Mouse (Mus musculus): ENCODE measurements around the gene a.
"Not testable (repeated sequence)": the region's sequence is repeated elsewhere in the genome, so short reads cannot be mapped to it uniquely, and the experiment has no call there.

a gene

DNA sequence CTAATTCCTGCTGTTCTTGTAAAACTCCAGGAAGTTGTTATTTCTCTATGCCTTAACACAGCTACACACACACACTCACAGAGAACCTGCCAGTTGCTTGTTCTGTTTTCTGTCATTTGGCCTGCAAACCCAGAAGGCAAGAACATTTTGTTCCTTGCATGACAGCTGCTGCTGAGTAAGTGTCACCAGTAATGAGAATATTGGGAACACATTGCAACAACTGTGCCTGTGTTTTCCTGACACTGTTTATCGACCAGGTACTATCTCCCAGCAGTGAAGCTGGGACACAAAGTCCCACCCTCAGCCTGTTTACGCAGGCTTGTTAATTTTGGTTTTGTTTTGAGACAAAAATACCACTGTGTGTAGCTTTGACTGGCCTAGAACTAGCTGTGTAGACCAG, 261.5 kb downstream of the a start:
- DNase-seq (ENCODE audit: low spot score in 2 of 2) = no peak

DNA sequence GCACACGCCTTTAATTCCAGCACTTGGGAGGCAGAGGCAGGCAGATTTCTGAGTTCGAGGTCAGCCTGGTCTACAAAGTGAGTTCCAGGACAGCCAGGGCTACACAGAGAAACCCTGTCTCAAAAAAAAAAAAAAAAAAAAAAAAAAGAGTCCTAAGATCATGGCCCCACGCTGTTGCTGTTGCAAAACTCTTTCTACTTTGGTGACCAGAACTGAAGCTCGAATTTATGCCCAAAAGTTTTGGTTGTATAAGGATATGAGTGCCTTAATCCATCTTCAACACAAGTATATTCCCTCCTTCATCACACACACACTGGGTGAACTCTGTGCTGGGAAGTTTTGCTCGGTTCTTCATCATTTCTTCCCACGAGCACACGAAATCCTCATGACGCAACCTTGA, 262.3 kb downstream of the a start:
- not testable (repeated sequence) for DNase-seq (ENCODE audit: low spot score in 2 of 2)

GRCm38 (mm10) chr2:155054672-155055071, 263.5 kb downstream of the a start:
- DNase-seq (ENCODE audit: low spot score in 2 of 2) = no peak

DNA sequence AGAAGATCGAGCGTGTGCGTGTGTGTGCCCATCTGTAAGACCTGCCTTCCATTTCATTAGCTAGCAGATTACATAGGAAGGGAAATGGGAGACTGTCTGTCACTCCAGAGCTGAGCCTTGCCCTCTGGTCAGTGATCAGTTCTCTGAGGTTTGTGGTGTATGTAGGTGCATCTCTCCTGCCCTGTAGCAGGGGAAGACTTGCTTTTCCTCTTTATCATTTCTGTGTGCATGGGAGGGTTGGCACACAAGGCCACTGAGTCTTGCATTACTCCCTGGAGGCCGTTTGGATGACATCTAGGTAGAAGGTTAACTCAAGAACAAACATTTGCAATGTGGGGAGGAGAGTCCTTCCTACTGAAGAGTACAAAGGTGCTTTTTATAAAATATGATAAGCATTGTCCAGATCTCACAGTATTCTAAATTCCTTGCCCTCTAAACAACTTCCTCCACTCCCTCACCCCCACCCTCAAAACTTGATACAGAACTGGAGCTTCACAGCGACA, 264.9 kb downstream of the a start:
- no peak for DNase-seq (ENCODE audit: low spot score in 2 of 2)

DNA sequence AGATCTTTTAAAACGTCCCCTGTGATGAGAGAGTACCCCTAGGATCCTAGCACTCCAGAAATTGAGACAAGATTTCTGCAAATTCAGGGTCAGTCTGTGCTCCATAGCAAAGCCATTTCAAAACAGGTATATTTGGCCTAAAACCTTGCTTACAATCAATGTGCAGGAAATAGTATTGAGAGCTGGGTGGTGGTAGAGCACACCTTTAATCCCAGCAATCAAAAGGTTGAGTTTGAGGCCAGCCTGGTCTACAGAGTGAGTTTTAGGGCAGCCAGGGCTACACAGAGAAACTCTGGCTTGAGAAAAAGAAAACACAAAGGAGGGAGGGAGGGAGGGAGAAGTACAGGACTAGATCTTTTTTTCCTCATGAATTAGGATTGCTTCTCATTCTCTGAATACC, 266.2 kb downstream of the a start:
- DNase-seq (ENCODE audit: low spot score in 2 of 2) = no peak

- no peak for DNase-seq (ENCODE audit: low spot score in 2 of 2)
Observed at GRCm38 (mm10) chr2:155071027-155071426, 279.8 kb downstream of the a start.

DNA sequence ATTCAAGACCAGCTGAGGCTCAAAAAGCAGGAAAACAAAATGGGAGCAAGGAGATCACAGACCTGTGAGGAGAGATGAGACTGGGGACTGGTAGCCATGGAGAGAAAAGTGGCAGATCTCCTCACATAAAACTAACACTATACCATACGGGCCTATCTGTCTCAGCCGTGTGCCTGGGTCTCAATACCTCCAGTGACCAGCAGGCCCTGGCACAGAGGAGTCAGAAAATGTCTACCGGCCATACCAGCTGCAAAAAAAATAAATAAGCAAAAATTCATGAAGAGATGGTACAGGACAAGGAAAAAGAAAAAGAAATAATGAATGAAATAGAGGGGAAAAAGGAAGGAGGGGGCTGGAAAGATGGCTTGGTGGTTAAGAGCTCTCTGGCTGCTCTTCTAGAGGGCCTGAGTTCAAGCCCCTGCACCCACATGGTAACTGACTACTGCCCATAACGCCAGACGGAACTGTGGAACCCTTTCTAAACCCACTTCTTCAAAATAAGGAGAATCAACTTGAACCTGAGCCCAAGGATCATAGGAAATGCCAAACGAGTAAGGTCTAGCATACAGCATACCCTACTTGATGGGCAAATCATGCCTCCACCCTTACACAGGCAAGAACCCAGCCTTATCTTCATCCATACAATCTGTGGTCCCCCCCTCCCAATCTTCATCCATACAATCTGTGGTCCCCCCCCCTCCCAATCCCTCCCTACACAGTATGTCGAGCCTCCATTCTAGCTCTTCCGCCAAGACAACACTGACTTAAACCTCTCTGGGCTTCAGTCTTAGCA, 281.3 kb downstream of the a start:
- no peak for DNase-seq (ENCODE audit: low spot score in 2 of 2)

DNA sequence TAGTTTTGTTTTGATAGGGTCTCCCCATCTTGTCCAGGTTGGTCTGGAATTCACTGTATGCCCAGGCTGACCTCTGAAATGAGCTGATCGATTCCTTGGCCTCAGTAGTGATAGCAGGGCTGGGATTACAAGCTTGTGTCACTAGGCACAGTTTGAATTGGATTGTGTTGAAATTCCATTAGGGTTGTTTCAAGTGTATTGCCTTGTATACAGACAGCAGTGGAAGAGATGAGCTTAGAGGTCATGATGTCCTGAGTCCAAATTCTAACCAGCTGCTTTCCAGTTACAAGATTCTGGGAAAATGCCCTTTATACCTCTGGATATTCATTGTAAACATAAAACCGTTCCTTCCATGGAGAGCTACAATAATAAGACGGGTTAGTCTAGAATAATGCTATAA, 282.1 kb downstream of the a start:
- DNase-seq (ENCODE audit: low spot score in 2 of 2) = no peak

DNA sequence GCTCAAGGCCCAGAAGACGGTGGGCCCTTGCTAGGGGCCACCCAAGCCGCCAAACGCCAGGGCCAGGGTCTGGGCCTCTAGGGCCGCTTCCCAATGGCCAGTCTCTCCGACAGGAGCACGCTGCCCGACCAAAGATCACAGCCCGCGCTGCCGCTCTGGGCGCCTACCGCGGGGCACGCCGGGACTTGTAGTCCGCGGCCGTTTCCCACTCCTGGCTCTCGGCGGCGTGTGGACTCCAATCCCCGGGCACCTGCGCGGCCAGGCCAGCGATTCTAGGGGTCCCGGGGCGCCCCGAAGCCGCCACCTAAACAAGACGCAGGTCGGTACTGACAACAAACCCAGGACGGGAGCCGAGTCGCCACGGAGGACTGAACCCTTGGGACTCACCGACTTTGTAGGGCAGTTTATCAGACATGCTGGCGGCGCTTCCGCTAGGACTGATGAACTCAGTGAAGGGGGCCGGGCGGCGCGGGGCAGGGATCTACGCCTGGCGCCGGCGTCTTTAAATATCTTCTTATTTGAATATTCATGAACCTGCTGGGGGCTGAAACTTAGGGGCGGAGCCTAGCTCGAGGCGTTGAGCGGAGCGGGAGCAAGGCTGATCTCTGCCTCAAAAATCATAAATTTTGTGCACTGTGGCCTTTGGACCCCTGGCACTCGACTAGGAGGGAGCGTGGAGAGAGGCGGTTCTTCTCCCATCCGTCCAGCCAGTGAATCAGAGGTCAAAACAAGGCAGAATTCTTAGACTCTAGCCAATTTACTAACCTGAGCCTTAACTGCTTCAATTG, 283.0 kb downstream of the a start, which contains the start of gene Ahcy:
Gene Ahcy, minus strand, starts transcription at position 520 of the 788 bp plus-strand sequence.
- peak; percentile 73 to 82 for DNase-seq (ENCODE audit: low spot score in 2 of 2)

DNA sequence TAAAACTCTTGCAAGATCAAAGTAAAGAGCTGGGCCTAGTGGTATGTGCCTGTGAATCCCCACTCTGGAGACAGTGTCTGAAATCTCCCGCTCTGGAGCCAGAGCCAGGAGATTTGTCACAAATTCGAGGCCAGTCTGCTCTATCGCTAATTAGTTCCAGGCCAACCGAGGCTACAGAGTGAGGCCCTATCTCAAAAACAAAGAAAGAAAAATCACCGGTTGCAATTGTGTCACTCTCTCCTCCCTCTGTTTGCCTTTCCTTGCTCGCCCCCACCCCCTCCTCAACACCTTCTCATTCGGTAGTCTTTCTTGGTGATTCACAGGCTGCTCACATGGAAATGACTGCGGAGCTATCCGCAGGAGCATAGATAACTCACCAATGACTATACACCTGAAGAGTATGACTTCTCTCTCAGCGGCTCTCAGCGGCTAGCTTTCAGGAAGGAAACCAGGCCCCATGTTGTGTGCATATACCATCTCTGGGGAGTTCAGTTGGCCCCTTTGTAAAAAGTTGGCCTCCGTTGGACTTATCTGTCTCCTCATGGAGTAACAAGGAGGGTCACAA, 283.6 kb downstream of the a start:
- no peak for DNase-seq (ENCODE audit: low spot score in 2 of 2)

GRCm38 (mm10) chr2:155075649-155076048, 284.4 kb downstream of the a start:
- no peak for DNase-seq (ENCODE audit: low spot score in 2 of 2)

- DNase-seq (ENCODE audit: low spot score in 2 of 2) = no peak
Observed at GRCm38 (mm10) chr2:155079500-155080178, 288.4 kb downstream of the a start.

DNA sequence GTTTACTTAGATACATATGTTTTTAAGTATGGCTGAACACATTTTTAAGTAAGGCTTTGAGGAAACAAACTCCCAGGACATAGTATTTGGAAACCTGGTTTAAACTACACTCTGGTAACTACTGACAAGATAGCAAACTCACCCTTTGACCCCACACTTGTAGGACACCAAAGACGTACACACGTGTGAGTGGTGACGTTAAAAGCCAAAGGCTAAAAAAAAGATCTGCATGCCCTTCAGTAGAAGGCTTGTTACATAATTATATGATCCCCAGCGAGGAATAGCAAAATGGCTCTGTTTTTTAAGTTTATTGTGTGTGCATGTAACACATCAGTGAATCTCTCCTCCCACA, 289.0 kb downstream of the a start:
- DNase-seq (ENCODE audit: low spot score in 2 of 2) = no peak

GRCm38 (mm10) chr2:155081056-155081455, 289.9 kb downstream of the a start:
- no peak for DNase-seq (ENCODE audit: low spot score in 2 of 2)

DNA sequence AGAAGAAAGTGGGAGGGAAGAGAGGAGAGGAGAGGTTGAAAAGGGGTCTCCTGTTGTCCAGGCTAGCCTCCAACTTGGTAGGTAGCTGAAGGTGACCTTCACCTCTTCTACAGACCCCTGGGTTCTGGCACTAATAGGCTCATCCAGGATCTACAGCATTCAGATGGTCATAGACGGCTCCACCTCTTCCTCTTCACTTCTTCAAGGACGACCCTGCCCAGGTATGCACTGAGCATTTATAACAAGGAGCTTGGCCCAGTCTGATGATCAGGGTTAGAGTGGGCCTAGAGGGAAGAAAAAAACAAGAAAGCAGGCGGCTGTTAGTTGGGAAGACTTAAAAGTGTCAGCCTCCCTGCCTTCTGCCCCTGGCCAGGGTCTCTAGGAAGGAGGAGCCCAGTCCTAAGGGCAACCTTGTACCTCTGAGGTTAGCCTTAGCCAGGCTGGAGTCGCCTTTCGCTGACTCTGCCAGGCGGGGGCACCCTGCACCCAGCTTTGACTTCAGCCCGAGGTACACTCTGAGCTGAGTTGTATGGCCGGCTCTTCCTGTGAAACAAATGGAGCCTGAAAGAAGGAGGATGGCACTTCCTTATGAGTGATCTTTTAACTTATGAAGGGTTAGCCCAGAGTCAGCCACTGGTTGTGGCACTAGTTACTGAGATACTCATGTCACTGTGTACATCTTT, 291.1 kb downstream of the a start:
- peak; percentile 51 to 66 for DNase-seq (ENCODE audit: low spot score in 2 of 2)

DNA sequence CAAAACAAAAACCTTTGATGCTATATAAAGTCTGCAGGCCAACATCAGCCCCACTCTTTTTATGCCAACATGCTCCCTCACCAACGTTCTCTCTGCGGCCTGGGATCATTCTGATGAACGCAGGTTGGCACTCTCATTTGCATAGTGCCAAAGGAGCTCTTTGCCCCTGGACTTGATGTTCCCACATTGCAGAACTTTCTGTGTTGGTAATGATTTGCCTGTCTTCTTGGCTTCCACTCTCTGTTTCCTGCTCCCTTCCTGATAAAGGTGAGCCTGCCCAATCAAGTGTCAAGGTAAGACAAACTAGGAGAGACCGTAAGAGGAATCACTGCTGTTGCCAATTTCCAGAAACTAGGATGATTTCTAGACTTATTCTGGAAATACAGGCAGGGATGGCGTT, 293.3 kb downstream of the a start:
- DNase-seq (ENCODE audit: low spot score in 2 of 2) = no peak

- DNase-seq (ENCODE audit: low spot score in 2 of 2) = no peak
Observed at GRCm38 (mm10) chr2:155086328-155086727, 295.1 kb downstream of the a start.

DNA sequence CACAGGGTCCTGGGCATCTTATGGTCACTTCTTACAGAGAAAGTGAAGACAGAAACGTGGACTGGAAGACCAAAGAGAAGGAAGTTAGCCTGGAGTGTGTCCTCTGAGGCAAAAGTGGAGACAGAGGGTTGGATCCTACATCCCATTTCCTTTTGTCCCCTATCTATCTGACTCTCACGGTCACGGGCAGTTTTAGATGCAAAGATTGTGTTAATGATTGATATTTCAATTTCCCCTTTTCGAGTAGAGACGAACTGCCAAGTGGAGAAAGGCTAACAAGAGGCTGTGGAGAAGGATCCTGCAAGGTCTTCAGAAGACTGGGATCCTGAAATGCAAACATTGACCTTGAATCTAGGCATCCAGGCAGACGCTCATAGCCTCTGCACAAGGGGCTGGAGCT, 297.1 kb downstream of the a start:
- DNase-seq (ENCODE audit: low spot score in 2 of 2) = no peak

GRCm38 (mm10) chr2:155090909-155091742, 299.9 kb downstream of the a start:
- DNase-seq (ENCODE audit: low spot score in 2 of 2) = peak; percentile 48 to 59

- no peak for DNase-seq (ENCODE audit: low spot score in 2 of 2)
Observed at GRCm38 (mm10) chr2:155091743-155092075, 300.5 kb downstream of the a start.

DNA sequence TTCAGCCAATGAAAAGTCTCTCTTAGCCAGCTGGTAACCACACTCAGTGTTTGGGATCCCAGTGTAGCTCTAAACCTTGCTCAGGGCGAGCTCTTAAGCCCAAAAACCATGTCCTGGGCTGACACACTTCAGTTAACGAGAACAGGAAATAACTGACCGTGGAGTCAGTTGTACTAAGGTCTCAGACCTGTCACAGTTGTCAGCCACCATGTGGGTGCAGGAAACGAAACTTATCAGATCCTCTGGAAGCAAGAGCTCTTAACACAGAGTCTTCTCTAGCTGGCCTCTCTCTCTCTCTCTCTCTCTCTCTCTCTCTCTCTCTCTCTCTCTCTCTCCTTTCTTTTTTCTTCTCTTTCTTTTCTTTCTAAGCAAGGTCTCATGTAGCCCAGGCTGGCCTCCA, 302.2 kb downstream of the a start:
- no peak for DNase-seq (ENCODE audit: low spot score in 2 of 2)
